Mouse (Mus musculus): ENCODE results near the gene Arl15.
"Not testable (repeated sequence)": the region's sequence is repeated elsewhere in the genome, so short reads cannot be mapped to it uniquely, and the experiment has no call there.

The Arl15 gene

GRCm38 (mm10) chr13:113794039-113794704 lies at the start of gene Arl15:
Gene Arl15, plus strand, starts transcription at chr13:113794505.
- DNase-seq (ENCODE audit: low spot score), result peak; percentile 96

- DNase-seq (ENCODE audit: low spot score), result no peak
Observed at GRCm38 (mm10) chr13:113745301-113745700, 49.0 kb upstream of the Arl15 start.

- no peak for DNase-seq (ENCODE audit: low spot score)
Observed at GRCm38 (mm10) chr13:113750766-113751165, 43.5 kb upstream of the Arl15 start.

- no peak for DNase-seq (ENCODE audit: low spot score)
Observed at GRCm38 (mm10) chr13:113754731-113755689, 39.3 kb upstream of the Arl15 start.

- DNase-seq (ENCODE audit: low spot score), result no peak
Observed at GRCm38 (mm10) chr13:113755779-113756178, 38.5 kb upstream of the Arl15 start.

- DNase-seq (ENCODE audit: low spot score), result no peak
Observed at GRCm38 (mm10) chr13:113761717-113762116, 32.6 kb upstream of the Arl15 start.

- no peak for DNase-seq (ENCODE audit: low spot score)
Observed at GRCm38 (mm10) chr13:113762766-113763516, 31.4 kb upstream of the Arl15 start.

GRCm38 (mm10) chr13:113765411-113765810 lies 28.9 kb upstream of the Arl15 start:
- no peak for DNase-seq (ENCODE audit: low spot score)

- no peak for DNase-seq (ENCODE audit: low spot score)
Observed at GRCm38 (mm10) chr13:113769829-113770228, 24.5 kb upstream of the Arl15 start.

GRCm38 (mm10) chr13:113770340-113770739 lies 24.0 kb upstream of the Arl15 start:
- DNase-seq (ENCODE audit: low spot score), result no peak

- DNase-seq (ENCODE audit: low spot score), result no peak
Observed at GRCm38 (mm10) chr13:113771340-113771739, 23.0 kb upstream of the Arl15 start.

GRCm38 (mm10) chr13:113774799-113775198 lies 19.5 kb upstream of the Arl15 start:
- no peak for DNase-seq (ENCODE audit: low spot score)

GRCm38 (mm10) chr13:113775244-113776140 lies 18.8 kb upstream of the Arl15 start:
- no peak for DNase-seq (ENCODE audit: low spot score)

- no peak for DNase-seq (ENCODE audit: low spot score)
Observed at GRCm38 (mm10) chr13:113785803-113786202, 8.5 kb upstream of the Arl15 start.

- DNase-seq (ENCODE audit: low spot score), result no peak
Observed at GRCm38 (mm10) chr13:113787136-113787535, 7.2 kb upstream of the Arl15 start.

GRCm38 (mm10) chr13:113790016-113790415 lies 4.3 kb upstream of the Arl15 start:
- DNase-seq (ENCODE audit: low spot score), result not testable (repeated sequence)

GRCm38 (mm10) chr13:113793637-113794036 lies 668 bp upstream of the Arl15 start:
- DNase-seq (ENCODE audit: low spot score), result no peak

- DNase-seq (ENCODE audit: low spot score), result no peak
Observed at GRCm38 (mm10) chr13:113794705-113795655, 675 bp downstream of the Arl15 start.

GRCm38 (mm10) chr13:113797378-113797777 lies 3.1 kb downstream of the Arl15 start:
- no peak for DNase-seq (ENCODE audit: low spot score)

- no peak for DNase-seq (ENCODE audit: low spot score)
Observed at GRCm38 (mm10) chr13:113799361-113799760, 5.1 kb downstream of the Arl15 start.

Measured in ovary, adult 18-20 months (tissue).